Mouse (Mus musculus) limb, embryonic 14.5 days (tissue): ENCODE results near the gene Itgb8. TPM values are rescaled to one million over a fixed set of nuclear protein-coding genes. Genes with fewer than 3 reads are reported as not detected.

Experiments used
- ATAC-seq: fragments of 200-750 bp; cut with Nextera tagmentation; 2 replicates; pipeline ENCODE4 v1.8.0; 2017; ENCODE audit warnings: low read depth, moderate number of reproducible peaks, moderate TSS enrichment; ENCODE audit not compliant: low FRiP score
- DNase-seq: peaks from one replicate; pipeline ENCODE4 v3.0.0-alpha.2; 2015; ENCODE audit warnings: low spot score
- H3K27ac ChIP-seq: fragments of 300-500 bp; sonication (generic); replicated peaks from 2 replicates; pipeline ENCODE4 v1.5.1; 2014; ENCODE audit warnings: low read depth, mild to moderate bottlenecking, low read length, moderate library complexity, mixed read lengths
- H3K27me3 ChIP-seq: fragments of 300-500 bp; sonication (generic); 2 replicates; pipeline ENCODE4 v1.6.1; 2014; ENCODE audit warnings: low read length, mixed read lengths; ENCODE audit not compliant: control insufficient read depth, insufficient read depth
- H3K36me3 ChIP-seq: fragments of 300-500 bp; sonication (generic); 2 replicates; pipeline ENCODE4 v1.6.1; 2014; ENCODE audit warnings: mild to moderate bottlenecking, low read length, moderate library complexity, mixed read lengths; ENCODE audit not compliant: control insufficient read depth, insufficient read depth
- H3K4me1 ChIP-seq: fragments of 300-500 bp; sonication (generic); 2 replicates; pipeline ENCODE4 v1.6.1; 2014; ENCODE audit warnings: antibody characterized with exemption, low read length, mixed read lengths; ENCODE audit not compliant: control insufficient read depth, insufficient read depth
- H3K4me2 ChIP-seq: fragments of 300-500 bp; sonication (generic); replicated peaks from 2 replicates; pipeline ENCODE4 v1.6.1; 2014; ENCODE audit warnings: low read depth, mild to moderate bottlenecking, low read length, moderate library complexity; ENCODE audit not compliant: severe bottlenecking
- H3K4me3 ChIP-seq: fragments of 300-500 bp; sonication (generic); replicated peaks from 2 replicates; pipeline ENCODE4 v1.5.1; 2014; ENCODE audit warnings: low read length
- H3K9ac ChIP-seq: fragments of 300-500 bp; sonication (generic); 2 replicates; pipeline ENCODE4 v1.6.1; 2014; ENCODE audit warnings: mild to moderate bottlenecking, low read depth, low read length, moderate library complexity; ENCODE audit not compliant: severe bottlenecking
- H3K9me3 ChIP-seq: fragments of 300-500 bp; sonication (generic); 2 replicates; pipeline ENCODE4 v1.6.1; 2016; ENCODE audit warnings: low read length; ENCODE audit not compliant: control insufficient read depth
- POLR2A ChIP-seq: fragments of 200-500 bp; IDR thresholded peaks from 2 replicates; pipeline ENCODE4 v1.8.0; 2012; ENCODE audit warnings: inconsistent platforms, mild to moderate bottlenecking, moderate library complexity, borderline replicate concordance; ENCODE audit not compliant: insufficient read depth, insufficient read length; ENCODE audit errors: extremely low read depth
- WGBS: fragments of 180-500 bp; shearing (Covaris S2); extraction: QIAGEN DNeasy Blood & Tissue Kit; methylation state at CpG from one replicate; pipeline ENCODE4 v1.1.7; 2014; 5-methylcytosine and 5-hydroxymethylcytosine counted together
- polyA plus RNA-seq, 2 experiments: library from polyadenylated mRNA; depleted of rRNA in 1 of 2; stranded (reverse) in 1 of 2; unstranded in 1 of 2; fragments of >200 nt; fragmentation: Nextera tagmentation in 1 of 2; extraction: Ambion mirVana in 1 of 2; gene quantifications; 2 replicates each; pipeline versions ENCODE4 v1.2.1 to v1.2.3; 2012 to 2014

The Itgb8 gene
- polyA plus RNA-seq (2012; rRNA removed) (2.5 and 3.0 TPM in 2 replicates), polyA plus RNA-seq (2014; fragmentation: Nextera tagmentation; extraction: Ambion mirVana) (4.2 and 5.6 TPM in 2 replicates)

- TF ChIP-seq POLR2A = peak; percentile 66; the same call in 1 of the 2 replicates
- Histone ChIP-seq H3K27me3 (no peaks in the 10 kb centered on the region), H3K36me3 (no peaks in the 10 kb centered on the region), H3K4me3 (peak within 1 kb of the TSS; percentile 63), H3K9me3 (no peaks in the 10 kb centered on the region), H3K4me2 (peak within 1 kb of the TSS; percentile 82), H3K27ac (peak within 1 kb of the TSS; percentile 92), H3K9ac (peak within 1 kb of the TSS; percentile 77), H3K4me1 (peaks cover 8% of the 10 kb centered on the region; the same call in 1 of the 2 replicates)
- DNase-seq = peak; percentile 89
- under 1% methylated on average over 27 of the region's 29 CpGs for WGBS
- ATAC-seq = peak; percentile 93
Measured at GRCm38 (mm10) chr12:119238696-119239415, at the start of gene Itgb8. Itgb8 (minus strand) TSS chr12:119238802.

GRCm38 (mm10) chr12:119276282-119276681 is 37.7 kb upstream of the Itgb8 start:
- ATAC-seq (no peak), DNase-seq (no peak)
- H3K9me3 ChIP-seq = no peaks in the 10 kb centered on the region
- WGBS = 81% methylated on average over 1 of the region's 1 CpGs
- H3K4me2 ChIP-seq = no peak overlapping the region
- H3K27me3 ChIP-seq = no peaks in the 10 kb centered on the region
- H3K4me3 ChIP-seq = no peak overlapping the region
- H3K36me3 ChIP-seq = no peaks in the 10 kb centered on the region
- no peak overlapping the region for H3K27ac ChIP-seq
- TF ChIP-seq POLR2A = no peak
- no peaks in the 10 kb centered on the region for H3K4me1 ChIP-seq
- no peak overlapping the region for H3K9ac ChIP-seq

GRCm38 (mm10) chr12:119273605-119274004 is 35.0 kb upstream of the Itgb8 start:
- ATAC-seq (no peak), DNase-seq (no peak)
- WGBS = 12% methylated on average over 1 of the region's 1 CpGs
- Histone ChIP-seq H3K9me3 (no peaks in the 10 kb centered on the region), H3K27me3 (no peaks in the 10 kb centered on the region), H3K4me2 (no peak overlapping the region), H3K9ac (no peak overlapping the region), H3K4me1 (no peaks in the 10 kb centered on the region), H3K4me3 (no peak overlapping the region), H3K27ac (no peak overlapping the region), H3K36me3 (no peaks in the 10 kb centered on the region)
- TF ChIP-seq POLR2A = no peak

- no peak overlapping the region for H3K4me2 ChIP-seq
- H3K27me3 ChIP-seq = no peaks in the 10 kb centered on the region
- no peaks in the 10 kb centered on the region for H3K9me3 ChIP-seq
- no peak for DNase-seq
- H3K9ac ChIP-seq = no peak overlapping the region
- no peak overlapping the region for H3K27ac ChIP-seq
- 84% methylated on average over 1 of the region's 1 CpGs for WGBS
- H3K4me1 ChIP-seq = no peaks in the 10 kb centered on the region
- no peak for TF ChIP-seq POLR2A
- no peaks in the 10 kb centered on the region for H3K36me3 ChIP-seq
- no peak overlapping the region for H3K4me3 ChIP-seq
- ATAC-seq = no peak
Measured at GRCm38 (mm10) chr12:119271964-119272363, 33.4 kb upstream of the Itgb8 start.

GRCm38 (mm10) chr12:119270036-119270435 is 31.4 kb upstream of the Itgb8 start:
- H3K4me3 ChIP-seq = no peak overlapping the region
- TF ChIP-seq POLR2A = no peak
- H3K9me3 ChIP-seq = no peaks in the 10 kb centered on the region
- 54% methylated on average over 2 of the region's 2 CpGs for WGBS
- H3K27me3 ChIP-seq = no peaks in the 10 kb centered on the region
- H3K36me3 ChIP-seq = no peaks in the 10 kb centered on the region
- no peak overlapping the region for H3K9ac ChIP-seq
- no peak for DNase-seq
- ATAC-seq = no peak
- no peak overlapping the region for H3K27ac ChIP-seq
- H3K4me2 ChIP-seq = no peak overlapping the region
- H3K4me1 ChIP-seq = no peaks in the 10 kb centered on the region
